Mouse (Mus musculus) cortical plate, adult 2 months (tissue): Measurements from ENCODE around the gene Prkar2a.

ENCODE experiments used
- CTCF ChIP-seq: fragments of 200-500 bp; IDR thresholded peaks from 2 replicates; pipeline ENCODE4 v1.5.1; 2011; ENCODE audit warnings: mild to moderate bottlenecking, control low read depth, low read length; ENCODE audit not compliant: insufficient read depth; ENCODE audit errors: extremely low read depth
- POLR2A ChIP-seq: fragments of 200-500 bp; IDR thresholded peaks from 2 replicates; pipeline ENCODE4 v1.6.1; 2011; ENCODE audit warnings: mild to moderate bottlenecking, low read length, control low read depth; ENCODE audit not compliant: insufficient read depth; ENCODE audit errors: extremely low read depth

GRCm38 (mm10) chr9:108669875-108670274 lies 19.2 kb upstream of the Prkar2a start:
- TF ChIP-seq POLR2A, result no peak
- peak; percentile 43; the same call in 1 of the 2 replicates for TF ChIP-seq CTCF
